Mouse (Mus musculus) megakaryocyte, embryonic 14.5 days (primary cell): Measurements from ENCODE around the gene Kbtbd13. TPM values are rescaled to one million over a fixed set of nuclear protein-coding genes. Genes with fewer than 3 reads are reported as not detected.

Source experiments
- H3K27me3 ChIP-seq: replicated peaks from 2 replicates; pipeline ENCODE3; 2012; ENCODE audit warnings: inconsistent platforms
- H3K36me3 ChIP-seq: replicated peaks from 2 replicates; pipeline ENCODE3; 2012; ENCODE audit warnings: low read length, inconsistent platforms, mixed read lengths
- H3K4me1 ChIP-seq: 2 replicates; pipeline ENCODE4 v1.6.1; 2012; ENCODE audit warnings: inconsistent platforms
- H3K4me3 ChIP-seq: replicated peaks from 2 replicates; pipeline ENCODE3; 2012; ENCODE audit warnings: moderate library complexity, mild to moderate bottlenecking, inconsistent platforms
- H3K9me3 ChIP-seq: 2 replicates; pipeline ENCODE4 v1.6.1; 2012; ENCODE audit warnings: inconsistent platforms
- FLI1 ChIP-seq: IDR thresholded peaks from 2 replicates; pipeline ENCODE4 v1.6.1; 2012; ENCODE audit warnings: low read length, inconsistent platforms, mixed read lengths
- GATA1 ChIP-seq: IDR thresholded peaks from 3 replicates; pipeline ENCODE4 v1.6.1; 2012; ENCODE audit warnings: mixed read lengths, low read length, inconsistent platforms, borderline replicate concordance
- polyA plus RNA-seq: library from polyadenylated mRNA; stranded (reverse); fragments of >175 nt; gene quantifications from 2 replicates; pipeline ENCODE4 v1.2.3, GENCODE M21; 2012; ENCODE audit warnings: low replicate concordance; ENCODE audit not compliant: insufficient read depth

Gene Kbtbd13
- not detected in 2 replicates for polyA plus RNA-seq

GRCm38 (mm10) chr9:65391613-65391964 is at the start of gene Kbtbd13:
Gene Kbtbd13 (minus strand): TSS chr9:65391652.
- Histone ChIP-seq H3K36me3 (no peaks in the 10 kb centered on the region), H3K27me3 (peaks cover 82% of the 10 kb centered on the region), H3K4me3 (peak within 1 kb of the TSS; percentile 89), H3K9me3 (peaks cover 16% of the 10 kb centered on the region), H3K4me1 (peaks cover 25% of the 10 kb centered on the region)
- TF ChIP-seq FLI1 (no peak), GATA1 (no peak)

GRCm38 (mm10) chr9:65435671-65436301 is 44.3 kb upstream of the Kbtbd13 start, which contains the start of gene Mtfmt:
Gene Mtfmt (plus strand): TSS chr9:65435782.
- peaks cover 3% of the 10 kb centered on the region for H3K27me3 ChIP-seq
- no peaks in the 10 kb centered on the region for H3K9me3 ChIP-seq
- no peak for TF ChIP-seq GATA1
- TF ChIP-seq FLI1 = no peak
- H3K4me3 ChIP-seq = peak within 1 kb of the TSS; percentile 99
- H3K36me3 ChIP-seq = peaks cover 29% of the 10 kb centered on the region
- peaks cover 32% of the 10 kb centered on the region for H3K4me1 ChIP-seq

- no peaks in the 10 kb centered on the region for H3K9me3 ChIP-seq
- TF ChIP-seq FLI1 (no peak), GATA1 (no peak)
- H3K4me1 ChIP-seq = peaks cover 32% of the 10 kb centered on the region
- H3K36me3 ChIP-seq = peaks cover 23% of the 10 kb centered on the region
- H3K4me3 ChIP-seq = peak overlapping the region; percentile 50
- H3K27me3 ChIP-seq = peaks cover 3% of the 10 kb centered on the region
Observed at GRCm38 (mm10) chr9:65435211-65435610, 43.8 kb upstream of the Kbtbd13 start.

GRCm38 (mm10) chr9:65434140-65434539 is 42.7 kb upstream of the Kbtbd13 start:
- TF ChIP-seq GATA1 = no peak
- TF ChIP-seq FLI1 = no peak
- no peak overlapping the region for H3K4me3 ChIP-seq
- H3K4me1 ChIP-seq = peaks cover 32% of the 10 kb centered on the region
- peaks cover 3% of the 10 kb centered on the region for H3K27me3 ChIP-seq
- H3K9me3 ChIP-seq = no peaks in the 10 kb centered on the region
- peaks cover 14% of the 10 kb centered on the region for H3K36me3 ChIP-seq

- TF ChIP-seq GATA1 (no peak), FLI1 (no peak)
- no peaks in the 10 kb centered on the region for H3K9me3 ChIP-seq
- H3K4me3 ChIP-seq = no peak overlapping the region
- no peaks in the 10 kb centered on the region for H3K36me3 ChIP-seq
- peaks cover 26% of the 10 kb centered on the region for H3K4me1 ChIP-seq
- H3K27me3 ChIP-seq = peaks cover 3% of the 10 kb centered on the region
Observed at GRCm38 (mm10) chr9:65432236-65432635, 40.8 kb upstream of the Kbtbd13 start.

GRCm38 (mm10) chr9:65430921-65431320 is 39.5 kb upstream of the Kbtbd13 start:
- Histone ChIP-seq H3K4me3 (no peak overlapping the region), H3K4me1 (peaks cover 16% of the 10 kb centered on the region), H3K27me3 (peaks cover 3% of the 10 kb centered on the region), H3K9me3 (no peaks in the 10 kb centered on the region), H3K36me3 (no peaks in the 10 kb centered on the region)
- TF ChIP-seq FLI1 (no peak), GATA1 (no peak)

- no peak overlapping the region for H3K4me3 ChIP-seq
- no peaks in the 10 kb centered on the region for H3K9me3 ChIP-seq
- peaks cover 3% of the 10 kb centered on the region for H3K27me3 ChIP-seq
- H3K4me1 ChIP-seq = peaks cover 16% of the 10 kb centered on the region
- TF ChIP-seq FLI1 = no peak
- no peak for TF ChIP-seq GATA1
- no peaks in the 10 kb centered on the region for H3K36me3 ChIP-seq
Observed at GRCm38 (mm10) chr9:65430401-65430800, 38.9 kb upstream of the Kbtbd13 start.

- no peak for TF ChIP-seq GATA1
- no peak for TF ChIP-seq FLI1
- peaks cover 6% of the 10 kb centered on the region for H3K27me3 ChIP-seq
- H3K4me3 ChIP-seq = no peak overlapping the region
- H3K9me3 ChIP-seq = no peaks in the 10 kb centered on the region
- H3K36me3 ChIP-seq = no peaks in the 10 kb centered on the region
- peaks cover 14% of the 10 kb centered on the region for H3K4me1 ChIP-seq
Observed at GRCm38 (mm10) chr9:65428003-65428402, 36.6 kb upstream of the Kbtbd13 start.

- Histone ChIP-seq H3K9me3 (no peaks in the 10 kb centered on the region), H3K4me3 (no peak overlapping the region), H3K4me1 (peaks cover 18% of the 10 kb centered on the region), H3K36me3 (no peaks in the 10 kb centered on the region), H3K27me3 (peaks cover 6% of the 10 kb centered on the region)
- TF ChIP-seq GATA1 = no peak
- TF ChIP-seq FLI1 = no peak
Observed at GRCm38 (mm10) chr9:65427511-65427910, 36.1 kb upstream of the Kbtbd13 start.

- Histone ChIP-seq H3K27me3 (peaks cover 11% of the 10 kb centered on the region), H3K9me3 (no peaks in the 10 kb centered on the region), H3K36me3 (no peaks in the 10 kb centered on the region), H3K4me3 (no peak overlapping the region), H3K4me1 (peaks cover 18% of the 10 kb centered on the region)
- TF ChIP-seq FLI1 (no peak), GATA1 (no peak)
Observed at GRCm38 (mm10) chr9:65424393-65424792, 32.9 kb upstream of the Kbtbd13 start.
